Mouse (Mus musculus) layer of hippocampus, adult 9-11 months (tissue): ENCODE results near the gene Arf3.

Source experiments
- DNase-seq: peaks from one replicate; pipeline ENCODE4 v3.0.0; 2022

Gene Arf3

GRCm38 (mm10) chr15:98789661-98790535, 26.9 kb upstream of the Arf3 start, which contains the start of gene Wnt1:
TSS of gene Wnt1 (plus strand) at chr15:98789857.
- DNase-seq: no peak

DNA sequence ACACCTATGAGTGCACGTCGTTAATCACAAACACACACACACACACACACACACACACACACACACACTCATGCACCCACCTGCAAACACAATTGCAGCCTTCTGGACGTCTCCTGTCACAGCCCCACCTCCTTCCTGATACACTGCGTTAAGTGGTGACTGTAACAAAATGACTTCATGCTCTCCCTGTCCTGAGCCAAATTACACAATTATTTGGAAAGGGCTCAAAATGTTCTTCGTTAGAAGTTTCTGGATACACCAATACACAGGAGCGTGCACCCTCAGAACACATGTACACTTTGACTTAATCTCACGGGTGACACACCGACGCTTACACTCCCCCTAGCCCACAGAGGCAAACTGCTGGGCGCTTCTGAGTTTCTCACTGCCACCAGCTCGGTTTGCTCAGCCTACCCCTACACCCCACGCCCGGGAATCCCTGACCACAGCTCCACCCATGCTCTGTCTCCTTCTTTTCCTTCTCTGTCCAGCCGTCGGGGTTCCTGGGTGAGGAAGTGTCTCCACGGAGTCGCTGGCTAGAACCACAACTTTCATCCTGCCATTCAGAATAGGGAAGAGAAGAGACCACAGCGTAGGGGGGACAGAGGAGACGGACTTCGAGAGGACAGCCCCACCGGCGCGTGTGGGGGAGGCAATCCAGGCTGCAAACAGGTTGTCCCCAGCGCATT, 26.1 kb upstream of the Arf3 start:
- no peak for DNase-seq

DNA sequence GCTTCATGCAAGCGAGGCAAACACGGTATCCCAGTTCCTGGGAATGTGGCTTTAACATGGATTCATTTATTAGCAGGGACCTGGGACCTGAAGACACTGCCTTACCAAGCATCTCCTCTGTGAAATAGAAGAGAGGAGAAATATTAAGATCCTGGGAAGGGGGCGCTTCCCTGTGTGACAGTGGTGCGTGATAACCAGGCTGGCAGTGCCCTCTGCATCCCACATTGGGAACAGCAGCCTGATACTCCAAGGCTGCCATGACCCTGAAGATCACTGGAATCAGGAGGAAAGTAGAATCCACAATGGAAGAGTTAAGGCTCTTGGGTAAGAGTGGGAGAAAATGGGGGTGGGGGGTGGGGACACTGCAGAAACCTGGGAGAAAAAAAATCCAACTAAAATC, 24.9 kb upstream of the Arf3 start:
- DNase-seq: no peak

- DNase-seq: no peak
These were observed 22.7 kb upstream of the Arf3 start for GRCm38 (mm10) chr15:98785744-98786143.

GRCm38 (mm10) chr15:98781166-98781565, 18.2 kb upstream of the Arf3 start:
- DNase-seq: no peak

GRCm38 (mm10) chr15:98780573-98780972, 17.6 kb upstream of the Arf3 start:
- DNase-seq: no peak

- no peak for DNase-seq
These were observed 17.1 kb upstream of the Arf3 start for GRCm38 (mm10) chr15:98780075-98780474.

GRCm38 (mm10) chr15:98778806-98779205, 15.8 kb upstream of the Arf3 start:
- no peak for DNase-seq

GRCm38 (mm10) chr15:98778191-98778770, 15.3 kb upstream of the Arf3 start:
- no peak for DNase-seq

GRCm38 (mm10) chr15:98777762-98778161, 14.7 kb upstream of the Arf3 start, which contains the start of gene Wnt10b:
TSS of gene Wnt10b (minus strand) at chr15:98778150.
- DNase-seq: no peak

- DNase-seq: no peak
These were observed 14.1 kb upstream of the Arf3 start for GRCm38 (mm10) chr15:98777005-98777616.

DNA sequence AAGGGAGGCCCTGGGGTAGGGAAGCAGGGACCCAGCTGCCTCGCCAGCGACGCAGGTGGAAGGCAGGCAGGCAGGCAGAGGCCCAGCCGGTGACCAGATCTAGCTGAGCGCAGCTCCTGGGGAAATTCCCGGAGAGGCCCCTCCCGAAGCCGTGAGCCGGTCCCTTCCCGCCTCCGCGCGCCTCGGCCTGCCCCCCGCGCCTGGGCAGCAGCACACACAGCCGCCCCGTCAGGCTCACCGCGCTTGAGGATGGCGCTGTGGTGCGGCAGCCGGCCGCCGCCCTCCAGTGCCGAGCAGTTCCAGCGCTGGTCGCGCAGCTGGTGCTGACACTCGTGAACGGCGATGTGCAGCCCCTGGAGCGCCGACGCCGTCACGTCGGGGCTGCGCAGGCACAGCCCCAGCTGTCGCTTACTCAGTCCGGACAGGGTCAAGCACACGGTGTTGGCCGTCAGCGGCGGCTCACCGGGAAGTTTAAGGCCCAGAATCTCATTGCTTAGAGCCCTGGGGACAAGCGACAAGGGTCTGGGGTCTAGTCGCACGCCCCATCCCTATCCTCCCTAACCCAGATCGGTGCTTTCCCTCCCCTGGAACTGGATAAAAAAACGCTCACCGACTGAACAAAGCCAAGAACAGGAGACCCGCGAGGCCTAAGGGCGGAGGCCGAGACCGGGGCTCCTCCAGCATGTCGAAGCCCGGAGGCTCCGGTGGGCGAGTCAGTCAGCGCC, 13.4 kb upstream of the Arf3 start:
- DNase-seq: no peak

GRCm38 (mm10) chr15:98775533-98775932, 12.5 kb upstream of the Arf3 start:
- DNase-seq: no peak

GRCm38 (mm10) chr15:98774096-98774495, 11.1 kb upstream of the Arf3 start:
- DNase-seq: no peak

- no peak for DNase-seq
These were observed 9.6 kb upstream of the Arf3 start for GRCm38 (mm10) chr15:98772511-98773211.

- no peak for DNase-seq
These were observed 8.9 kb upstream of the Arf3 start for GRCm38 (mm10) chr15:98771813-98772425.

DNA sequence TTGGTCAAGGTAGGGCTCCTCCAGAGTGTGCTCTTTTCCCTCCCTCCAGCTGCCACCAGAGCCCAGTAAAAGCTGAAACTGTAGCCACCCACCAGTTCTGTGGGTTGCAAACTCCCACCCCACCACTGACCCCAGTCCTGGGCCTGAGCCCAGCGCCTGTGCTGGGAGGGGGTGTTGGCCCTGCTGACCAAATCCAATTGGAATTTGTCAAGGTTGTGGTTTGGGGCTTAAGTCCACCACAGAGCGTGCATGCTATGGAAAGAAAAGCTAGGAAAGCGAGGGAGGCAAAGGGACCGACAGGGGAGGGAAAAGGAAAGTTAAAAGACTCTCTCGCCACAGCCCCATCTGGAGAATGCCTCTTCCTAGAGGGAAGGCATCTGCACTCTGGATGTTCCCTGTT, 5.2 kb upstream of the Arf3 start:
- no peak for DNase-seq

- no peak for DNase-seq
These were observed 2.9 kb upstream of the Arf3 start for GRCm38 (mm10) chr15:98765929-98766328.

GRCm38 (mm10) chr15:98762201-98762621, 803 bp downstream of the Arf3 start:
- DNase-seq: peak; percentile 88

DNA sequence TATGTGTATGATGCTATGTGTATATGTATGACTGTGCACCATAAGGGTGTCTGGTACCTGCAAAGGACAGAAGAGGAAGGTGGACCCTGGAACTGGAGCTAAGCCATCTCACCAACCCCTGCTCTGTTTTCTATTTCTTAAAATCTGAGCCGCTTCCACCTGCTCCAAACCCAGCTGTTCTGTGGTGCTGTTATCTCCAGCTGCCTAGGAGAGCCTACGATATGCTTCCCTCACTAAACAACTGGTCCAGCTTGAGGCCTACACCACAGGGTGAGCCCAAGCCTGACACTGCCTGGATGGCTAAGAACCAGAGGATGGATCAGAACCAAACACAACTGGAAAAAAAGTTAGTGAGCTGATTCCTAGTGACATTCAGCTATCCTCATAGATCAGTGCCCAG, 8.9 kb downstream of the Arf3 start:
- DNase-seq: no peak

DNA sequence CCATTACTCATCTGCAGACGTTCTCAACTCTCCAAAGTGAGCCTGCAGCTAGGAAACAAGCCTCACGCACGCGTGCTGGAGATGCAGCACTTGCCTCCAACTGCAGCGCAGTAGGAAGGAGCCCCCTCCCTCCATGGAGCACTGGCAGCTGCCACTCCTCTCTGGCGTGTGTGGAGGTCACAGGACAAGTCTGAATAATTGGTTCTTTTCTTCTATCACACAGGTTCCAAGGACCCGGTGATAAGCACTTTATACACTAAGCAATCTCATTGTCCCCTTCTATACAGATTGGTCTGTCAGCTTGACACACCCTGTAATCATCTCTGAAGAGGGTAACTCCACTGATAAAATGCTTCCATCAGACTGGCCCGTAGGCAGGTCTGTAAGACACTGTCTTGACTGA, 10.0 kb downstream of the Arf3 start:
- no peak for DNase-seq
